Mouse (Mus musculus): ENCODE data around the gene Sf3b3. TPM values are rescaled to one million over a fixed set of nuclear protein-coding genes. Genes with fewer than 3 reads are reported as not detected.
"Not testable (repeated sequence)": the region's sequence is repeated elsewhere in the genome, so short reads cannot be mapped to it uniquely, and the experiment has no call there.

The Sf3b3 gene
- total RNA-seq (2021): 10 to 100 TPM; 13.2 to 16.1 TPM
- long read RNA-seq, experiment 1, full-length matches to known transcripts: 14 of 25 reads
- long read RNA-seq, experiment 1, partial matches to known transcripts: 4 of 25 reads
- long read RNA-seq, experiment 1, other reads (novel, unspliced or antisense): 7 of 25 reads
- long read RNA-seq, experiment 2, full-length matches to known transcripts: 24 of 35 reads
- long read RNA-seq, experiment 2, partial matches to known transcripts: 6 of 35 reads
- long read RNA-seq, experiment 2, other reads (novel, unspliced or antisense): 5 of 35 reads

DNA sequence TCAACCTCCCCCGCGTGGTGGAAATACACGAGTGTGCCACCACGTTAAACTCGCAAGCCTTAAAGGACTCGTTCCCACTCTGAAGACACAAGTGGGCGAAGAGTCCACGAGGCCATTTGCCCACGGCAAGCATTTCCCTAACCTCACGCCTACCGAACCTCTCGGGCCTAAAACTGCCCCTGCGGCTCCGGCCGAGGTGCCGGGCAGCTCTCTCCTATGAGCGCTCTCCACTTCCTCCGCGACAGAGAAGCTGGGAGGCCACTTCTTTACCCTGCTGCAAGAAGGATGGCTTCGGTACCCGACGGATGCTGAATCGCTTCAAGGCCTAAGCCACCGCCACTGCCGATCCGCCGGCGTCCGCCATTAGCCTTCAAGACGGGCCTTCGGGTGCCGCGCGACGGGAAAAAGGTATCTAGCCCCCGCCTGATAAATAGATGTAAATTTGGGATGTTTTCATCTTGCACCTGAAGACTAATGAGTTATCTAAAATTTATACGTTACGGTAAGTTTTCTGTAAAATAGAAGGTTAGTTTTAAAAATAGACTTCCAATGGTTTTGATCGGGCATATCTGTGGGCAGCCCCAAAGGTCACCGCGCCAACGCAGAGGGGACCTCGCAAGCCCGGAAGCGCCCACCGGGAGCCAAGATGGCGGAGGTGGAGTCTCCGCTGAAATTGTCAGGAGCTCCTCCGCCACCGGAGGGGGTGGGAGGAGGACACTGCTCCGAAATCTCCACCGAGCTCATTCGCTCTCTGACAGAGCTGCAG is at the start of gene Sf3b3, which contains the start of gene Cog4:
Gene Sf3b3, minus strand, starts transcription at position 383 of the 766 bp plus-strand sequence.
Gene Cog4, plus strand, starts transcription at position 196 of the 766 bp plus-strand sequence.
- peak; percentile 89 for DNase-seq (ENCODE audit: low spot score)

DNA sequence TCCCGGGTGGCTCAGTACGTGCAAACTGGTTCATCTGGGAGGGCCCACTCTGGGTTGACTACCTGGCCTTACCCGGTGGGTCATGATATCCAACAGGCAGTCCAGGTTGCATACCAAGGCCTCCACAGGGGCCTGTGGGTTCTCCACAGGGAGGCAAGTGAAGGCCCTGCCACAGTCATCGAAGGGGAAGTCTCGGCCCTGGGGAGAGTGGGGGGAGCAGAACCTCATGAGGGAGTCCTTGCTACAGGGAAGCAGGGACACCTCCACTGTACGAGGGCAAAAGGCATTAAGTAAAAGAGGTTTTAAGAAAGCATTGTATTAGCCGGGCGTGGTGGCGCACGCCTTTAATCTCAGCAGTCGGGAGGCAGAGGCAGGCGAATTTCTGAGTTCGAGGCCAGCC is 49.2 kb upstream of the Sf3b3 start:
- DNase-seq (ENCODE audit: low spot score): no peak

DNA sequence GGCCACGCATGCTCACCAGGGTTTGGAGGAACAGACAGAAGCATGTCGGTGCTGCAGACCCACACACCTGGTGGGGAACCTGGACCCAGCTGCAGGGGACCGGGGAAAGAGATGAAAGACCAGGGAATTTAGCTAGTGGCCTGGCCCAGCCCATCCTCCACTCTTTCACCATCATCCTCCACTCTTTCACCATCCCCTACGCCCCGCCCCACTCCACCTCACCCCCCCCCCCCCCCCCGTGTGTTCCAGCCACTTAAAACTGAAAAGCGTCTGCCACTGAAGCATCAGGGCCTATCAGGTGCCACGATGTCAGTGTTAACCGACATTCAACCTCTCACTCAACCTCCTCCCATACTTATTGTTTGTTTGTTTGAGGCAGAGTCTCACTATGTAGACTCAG is 48.7 kb upstream of the Sf3b3 start:
- DNase-seq (ENCODE audit: low spot score): no peak

DNA sequence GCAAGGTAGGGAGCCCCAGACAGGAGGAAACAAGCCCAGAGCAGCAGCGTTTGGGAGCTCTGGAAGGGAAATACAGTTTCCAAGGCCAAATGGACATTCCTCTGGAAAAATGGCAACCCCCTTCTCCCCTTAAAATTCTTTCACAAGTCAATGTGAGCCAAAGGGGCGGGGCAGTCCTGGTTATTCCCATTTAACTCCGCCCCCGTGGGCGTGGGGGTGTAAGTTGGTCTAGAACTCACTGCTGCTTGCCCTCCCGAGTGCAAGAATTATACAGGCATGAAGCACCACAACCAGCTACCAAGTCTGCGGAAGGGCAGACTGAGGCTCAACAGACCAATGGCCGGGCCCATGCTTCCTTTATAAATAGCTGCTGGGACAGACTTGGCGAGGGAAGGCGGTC is 48.3 kb upstream of the Sf3b3 start:
- DNase-seq (ENCODE audit: low spot score): no peak

DNA sequence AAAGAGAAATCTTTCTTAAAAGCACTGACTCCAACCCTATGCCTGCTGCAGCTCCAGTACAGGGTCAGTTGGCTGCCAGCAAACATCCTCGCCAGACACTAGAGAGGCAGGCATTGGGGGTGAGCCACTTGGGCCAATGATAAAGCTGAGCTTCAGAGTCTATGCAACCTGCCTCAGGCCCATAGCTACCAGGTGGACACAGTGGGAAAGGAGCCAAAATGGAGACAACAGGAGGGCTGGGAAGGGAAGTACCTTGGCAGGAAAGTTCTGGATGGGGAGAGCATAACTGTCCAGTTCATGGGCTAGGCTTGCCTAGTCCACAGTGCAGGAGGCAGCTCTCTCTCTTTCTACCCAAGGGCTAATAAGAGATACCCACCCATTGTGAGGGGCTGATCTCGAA is 46.3 kb upstream of the Sf3b3 start:
- no peak for DNase-seq (ENCODE audit: low spot score)

DNA sequence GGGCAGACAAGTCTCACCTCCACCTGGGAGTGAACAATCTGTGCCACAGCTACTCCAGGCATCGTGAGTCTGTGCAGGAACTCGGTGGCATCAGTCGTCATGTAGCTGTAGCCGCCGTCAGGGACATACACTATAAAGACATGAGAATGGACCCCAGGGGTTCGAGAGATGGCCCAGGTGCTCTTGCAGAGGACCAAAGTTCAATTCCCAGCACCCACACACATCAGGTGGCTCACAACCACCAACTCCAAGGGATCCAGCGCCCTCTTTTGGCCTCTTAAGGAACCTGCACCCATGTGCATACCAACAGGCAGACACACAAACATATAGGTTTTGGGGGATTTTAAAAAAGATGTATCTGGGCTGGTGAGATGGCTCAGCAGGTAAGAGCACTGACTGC is 45.5 kb upstream of the Sf3b3 start:
- no peak for DNase-seq (ENCODE audit: low spot score)

DNA sequence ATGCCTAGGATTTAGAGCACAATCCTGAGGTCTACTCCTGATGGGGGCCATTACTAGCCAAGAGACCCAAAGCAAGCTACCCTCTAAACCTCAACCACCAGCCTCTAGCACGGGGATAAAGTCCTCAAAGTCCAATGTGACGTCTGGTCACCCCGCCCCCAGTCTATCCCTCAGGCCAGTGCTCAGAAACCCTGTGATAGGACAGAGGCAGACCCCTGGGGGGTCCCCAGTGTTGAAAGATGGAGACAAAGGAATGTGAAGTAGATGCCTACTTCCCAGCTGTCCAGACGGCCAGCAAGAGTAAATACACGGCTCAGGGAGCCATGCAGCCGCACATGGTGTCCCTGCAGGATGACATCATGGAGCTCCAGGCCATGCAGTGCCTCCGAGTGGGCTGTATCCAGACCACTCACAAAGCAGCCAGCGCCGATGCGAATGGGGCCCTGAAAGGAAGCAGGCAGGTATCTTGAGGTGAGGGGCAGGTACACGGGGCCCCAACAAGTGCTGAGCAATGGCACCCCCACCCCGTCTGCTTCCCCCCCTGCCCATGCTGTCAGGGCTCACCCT is 43.4 kb upstream of the Sf3b3 start:
- no peak for DNase-seq (ENCODE audit: low spot score)

DNA sequence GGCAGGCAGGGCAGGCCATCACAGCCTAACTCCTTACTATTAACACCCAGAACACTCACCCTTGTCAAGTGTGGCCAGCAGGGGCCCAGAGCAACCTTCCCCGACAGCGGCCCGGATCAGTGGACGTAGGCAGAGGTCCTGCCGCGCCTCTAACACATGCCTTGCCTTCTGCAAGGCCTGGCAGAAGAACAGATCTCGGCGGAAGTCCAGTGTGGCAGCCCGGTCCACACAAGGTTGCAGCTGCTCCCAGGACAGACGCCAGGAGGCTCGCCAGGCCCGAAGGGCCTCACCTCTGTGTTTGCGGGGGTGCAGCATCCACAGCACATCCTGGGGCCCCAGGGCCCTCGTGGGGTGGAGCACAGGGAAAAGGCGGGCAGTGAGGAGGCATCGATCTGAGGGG is 42.3 kb upstream of the Sf3b3 start:
- DNase-seq (ENCODE audit: low spot score): peak; percentile 31

DNA sequence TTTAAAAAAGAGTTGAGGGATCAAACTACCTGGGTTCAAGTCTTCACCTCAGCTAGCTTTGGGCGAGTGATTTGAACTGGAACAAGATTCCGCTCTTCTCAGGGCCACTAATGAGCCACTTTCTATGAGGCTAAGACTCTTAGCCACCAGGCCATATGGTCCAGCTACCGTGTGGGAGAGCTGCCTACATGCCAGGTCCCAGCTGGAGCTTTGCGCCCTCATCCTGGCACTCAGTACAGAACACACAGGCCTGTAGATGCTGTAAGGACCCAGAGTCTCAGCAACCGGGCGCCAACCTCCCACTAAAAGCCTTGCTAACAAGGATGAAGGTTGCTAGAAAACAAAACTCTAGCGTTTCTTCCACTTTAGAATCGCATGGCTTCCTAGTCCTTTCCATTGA is 41.9 kb upstream of the Sf3b3 start:
- DNase-seq (ENCODE audit: low spot score): no peak

DNA sequence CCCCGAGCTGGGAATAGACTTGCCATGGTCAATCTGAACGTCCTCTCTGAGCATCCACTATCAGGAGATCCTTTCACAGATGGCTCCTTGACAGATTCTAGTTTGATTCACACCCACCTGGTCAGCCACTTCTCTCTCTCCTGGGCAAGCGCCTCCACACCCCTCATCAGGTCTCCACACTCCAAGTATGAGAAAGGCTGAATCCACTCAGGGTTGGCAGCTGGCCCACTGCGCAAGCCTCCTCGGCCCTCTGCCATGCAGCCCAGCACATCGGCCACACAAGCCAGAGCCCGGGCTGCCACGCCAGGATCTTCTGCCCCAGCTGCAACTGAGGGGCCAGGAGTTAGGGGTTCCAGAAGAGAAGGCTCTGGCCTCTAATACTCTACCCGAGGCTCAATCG is 41.0 kb upstream of the Sf3b3 start:
- no peak for DNase-seq (ENCODE audit: low spot score)

DNA sequence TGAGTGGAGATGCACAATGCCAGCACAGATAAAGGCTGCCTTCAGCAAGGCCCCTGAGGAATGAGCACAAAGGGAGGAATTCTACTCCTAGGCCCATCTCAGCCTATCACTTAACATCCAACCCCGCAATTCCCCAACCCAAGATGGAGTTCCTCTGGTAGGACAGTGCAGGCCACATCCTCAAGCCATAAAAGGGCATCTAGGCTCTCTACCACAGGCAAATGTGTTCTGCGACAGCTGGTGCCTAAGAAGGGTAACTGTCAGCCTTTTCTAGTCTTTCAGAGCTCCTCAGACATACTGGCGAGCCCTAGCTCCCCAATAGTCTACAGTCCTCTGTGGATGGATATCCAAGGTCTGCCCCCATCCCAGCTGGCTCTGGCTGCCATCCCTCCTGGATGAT is 40.0 kb upstream of the Sf3b3 start:
- no peak for DNase-seq (ENCODE audit: low spot score)

DNA sequence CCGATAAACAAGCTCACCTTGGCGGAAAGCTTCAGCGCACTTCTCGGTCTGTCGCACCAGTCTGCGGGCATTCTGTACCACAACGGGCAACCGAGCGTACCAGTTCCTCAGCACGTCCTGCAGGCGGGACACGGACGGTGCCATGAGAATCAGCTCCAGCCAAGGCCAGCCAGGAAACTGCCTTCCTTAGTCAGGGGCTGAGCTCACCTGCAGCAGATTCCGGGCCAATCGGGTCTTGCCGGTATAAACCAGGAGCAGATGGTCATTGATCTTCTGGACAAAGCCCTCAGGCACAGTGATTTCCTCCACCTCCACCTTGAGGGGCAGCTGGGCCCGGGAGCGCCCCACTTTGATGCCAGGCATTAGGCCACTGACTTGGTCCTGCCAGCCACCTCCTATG is 37.2 kb upstream of the Sf3b3 start:
- DNase-seq (ENCODE audit: low spot score): no peak

DNA sequence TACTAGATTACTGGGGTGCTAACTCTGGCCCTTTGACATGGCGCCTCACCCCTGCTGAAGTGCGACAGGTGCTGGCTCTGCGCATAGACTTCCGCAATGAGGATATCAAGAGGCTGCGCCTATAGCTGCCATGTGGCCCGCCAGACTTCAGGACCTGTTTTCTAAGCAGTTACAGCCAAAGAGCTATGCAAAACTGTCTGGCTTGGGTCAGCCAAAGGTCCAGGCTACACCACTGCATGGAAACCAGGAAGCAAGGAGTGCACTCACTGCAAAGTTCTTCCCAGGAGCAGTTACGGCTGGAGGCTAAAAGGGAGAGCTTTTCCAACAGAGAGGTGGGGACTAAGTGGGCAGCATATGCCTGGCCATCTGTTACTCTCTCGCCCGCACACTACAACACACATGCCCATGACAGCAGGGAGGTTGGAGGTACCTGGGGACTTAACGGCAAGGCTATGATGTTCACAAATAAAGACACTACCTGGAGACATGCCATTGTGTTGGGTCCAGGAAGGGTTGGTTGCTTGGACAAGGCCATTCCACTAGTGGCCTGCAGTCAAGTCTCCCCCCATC is 35.2 kb upstream of the Sf3b3 start:
- DNase-seq (ENCODE audit: low spot score): no peak

DNA sequence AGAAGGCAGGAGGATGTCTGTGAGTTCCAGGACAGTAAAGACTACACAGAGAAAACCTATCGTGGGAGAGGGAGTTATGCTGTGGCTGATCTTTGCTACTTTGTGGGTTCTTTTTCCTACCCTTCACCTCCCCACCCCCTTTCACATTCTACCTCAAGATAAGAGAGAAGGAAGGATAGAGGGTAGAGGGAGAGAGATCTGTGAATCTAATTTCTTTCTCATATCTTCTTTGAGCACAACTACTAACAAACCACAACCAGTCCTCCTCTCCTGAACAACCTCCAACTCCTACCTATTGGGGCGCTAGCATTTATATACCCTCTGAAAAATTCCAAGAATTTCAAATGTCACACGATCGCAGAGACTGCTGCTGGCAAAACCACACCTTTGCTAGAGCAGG is 31.3 kb upstream of the Sf3b3 start:
- no peak for DNase-seq (ENCODE audit: low spot score)

DNA sequence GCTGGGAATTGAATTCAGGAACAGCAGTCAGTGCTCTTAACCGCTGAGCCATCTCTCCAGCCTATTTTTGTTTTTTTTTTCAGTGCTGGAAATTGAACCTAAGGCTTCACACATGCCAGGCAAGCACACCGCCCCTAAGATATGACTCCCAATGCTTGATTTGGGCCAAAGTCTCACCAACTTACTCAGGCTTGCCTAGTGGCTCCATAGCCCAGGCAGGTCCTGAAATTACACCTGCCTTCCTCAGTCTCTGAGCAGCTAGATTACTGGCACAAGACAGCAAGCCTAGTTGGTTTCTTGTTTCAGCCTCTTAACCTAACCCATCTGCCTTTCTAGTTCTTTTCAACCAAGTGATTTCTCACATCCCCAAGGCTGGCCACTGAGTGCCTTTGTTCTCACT is 23.9 kb upstream of the Sf3b3 start:
- peak; percentile 52 for DNase-seq (ENCODE audit: low spot score)

DNA sequence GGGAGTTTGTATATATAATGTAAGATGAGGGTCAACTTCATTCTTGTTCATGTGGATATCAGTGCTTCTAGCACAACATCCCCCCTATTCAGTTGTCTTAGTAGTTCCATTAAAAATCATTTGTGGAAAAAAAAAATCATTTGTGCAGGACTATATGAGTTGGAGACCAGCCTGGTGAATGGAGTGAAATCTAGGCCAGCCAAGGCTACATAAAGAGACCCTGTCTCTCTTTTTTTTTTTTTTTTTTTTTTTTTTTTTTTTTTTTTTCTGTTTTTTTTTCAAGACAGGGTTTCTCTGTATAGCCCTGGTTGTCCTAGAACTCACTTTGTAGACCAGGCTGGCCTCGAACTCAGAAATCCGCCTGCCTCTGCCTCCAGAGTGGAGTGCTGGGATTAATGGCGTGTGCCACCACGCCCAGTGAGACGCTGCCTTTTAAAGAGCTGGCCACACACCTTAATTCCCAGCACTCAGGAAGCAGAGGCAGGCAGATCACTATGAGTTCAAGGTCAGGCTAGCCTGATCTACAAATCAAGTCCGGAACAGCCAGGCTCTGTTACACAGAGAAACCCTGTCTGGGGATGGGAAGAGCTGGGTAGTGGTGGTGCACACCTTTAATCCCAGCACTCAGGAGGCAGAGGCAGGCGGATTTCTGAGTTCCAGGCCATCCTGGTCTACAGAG is 14.9 kb upstream of the Sf3b3 start:
- DNase-seq (ENCODE audit: low spot score): not testable (repeated sequence)

DNA sequence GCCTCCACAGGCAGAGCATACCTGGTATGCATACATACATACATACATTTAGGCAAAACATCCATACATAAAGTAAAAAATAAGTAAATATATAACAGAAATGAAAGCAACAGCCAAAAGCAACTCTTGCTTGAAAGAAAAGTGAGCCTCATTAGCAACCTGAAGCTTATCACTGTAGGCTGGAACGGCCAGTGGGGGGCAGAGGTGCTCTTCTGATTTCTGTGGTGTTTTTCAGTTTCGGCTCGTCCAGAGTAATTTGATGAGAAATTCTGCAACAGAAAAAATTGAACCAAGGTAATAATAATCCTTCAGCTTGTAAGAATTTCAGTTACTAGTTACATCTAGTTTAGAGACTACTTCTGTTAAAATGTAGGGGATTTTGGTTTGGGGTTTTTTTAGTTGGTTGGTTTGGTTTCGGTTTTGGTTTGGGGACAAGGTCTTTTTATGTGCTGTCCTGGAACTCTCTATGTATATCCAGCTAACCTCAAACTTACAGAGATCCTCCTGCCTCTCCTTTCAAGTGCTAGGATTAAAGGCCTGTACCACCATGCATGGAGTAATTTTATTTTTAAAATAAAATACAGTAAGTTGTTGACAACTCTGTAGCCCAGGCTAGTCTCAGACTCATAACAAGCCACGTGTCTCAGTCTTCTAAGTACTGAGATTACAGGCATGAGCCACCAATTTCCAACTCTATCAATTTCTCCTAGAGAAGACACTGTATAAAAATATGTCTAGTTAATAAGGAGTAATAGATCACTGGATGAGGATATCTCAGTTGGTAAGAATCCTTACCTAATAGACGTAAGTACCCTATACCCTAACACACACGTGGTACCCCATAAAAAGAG is 13.3 kb upstream of the Sf3b3 start:
- no peak for DNase-seq (ENCODE audit: low spot score)

DNA sequence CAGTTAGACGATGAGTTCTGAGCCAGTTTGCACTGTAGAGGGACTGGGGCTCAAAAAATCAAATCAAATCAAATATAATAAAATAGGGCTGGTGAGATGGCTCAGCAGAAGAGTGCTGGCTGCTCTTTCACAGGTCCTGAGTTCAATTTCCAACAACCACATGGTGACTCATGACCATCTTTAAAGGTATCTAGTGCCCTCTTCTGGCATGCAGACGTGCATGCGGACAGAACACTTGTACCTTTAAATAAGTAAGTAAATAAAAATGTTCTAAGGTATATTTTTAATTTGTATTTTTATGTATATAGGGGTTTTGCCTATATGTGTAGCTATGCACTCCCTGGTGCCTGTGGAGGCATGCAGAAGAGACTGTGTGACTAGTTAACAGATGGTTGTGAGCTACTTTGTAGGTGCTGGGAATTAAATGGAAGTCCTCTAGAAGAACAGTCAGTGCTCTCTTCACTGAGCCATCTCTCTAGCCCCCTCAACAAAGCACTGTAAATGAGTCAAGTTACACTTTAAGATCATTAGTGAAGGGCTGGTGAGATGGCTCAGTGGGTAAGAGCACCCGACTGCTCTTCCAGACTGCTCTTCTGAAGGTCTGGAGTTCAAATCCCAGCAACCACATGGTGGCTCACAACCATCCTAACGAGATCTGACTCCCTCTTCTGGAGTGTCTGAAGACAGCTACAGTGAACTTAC is 10.3 kb upstream of the Sf3b3 start:
- no peak for DNase-seq (ENCODE audit: low spot score)

DNA sequence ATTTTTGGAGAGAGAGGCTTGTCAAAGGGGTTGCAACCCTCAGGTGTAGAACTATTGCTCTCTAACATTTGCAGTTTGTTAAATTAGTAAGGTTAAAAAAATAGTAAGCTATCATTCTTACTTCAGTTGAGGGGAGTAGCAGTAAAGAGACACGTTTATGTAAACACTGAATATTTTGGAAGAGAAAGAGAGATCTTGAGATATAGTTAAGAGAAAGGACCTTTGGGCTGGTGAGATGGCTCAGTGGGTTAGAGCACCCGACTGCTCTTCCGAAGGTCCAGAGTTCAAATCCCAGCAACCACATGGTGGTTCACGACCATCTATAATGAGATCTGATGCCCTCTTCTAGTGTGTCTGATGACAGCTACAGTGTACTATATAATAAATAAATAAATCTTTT is 9.5 kb upstream of the Sf3b3 start:
- not testable (repeated sequence) for DNase-seq (ENCODE audit: low spot score)

DNA sequence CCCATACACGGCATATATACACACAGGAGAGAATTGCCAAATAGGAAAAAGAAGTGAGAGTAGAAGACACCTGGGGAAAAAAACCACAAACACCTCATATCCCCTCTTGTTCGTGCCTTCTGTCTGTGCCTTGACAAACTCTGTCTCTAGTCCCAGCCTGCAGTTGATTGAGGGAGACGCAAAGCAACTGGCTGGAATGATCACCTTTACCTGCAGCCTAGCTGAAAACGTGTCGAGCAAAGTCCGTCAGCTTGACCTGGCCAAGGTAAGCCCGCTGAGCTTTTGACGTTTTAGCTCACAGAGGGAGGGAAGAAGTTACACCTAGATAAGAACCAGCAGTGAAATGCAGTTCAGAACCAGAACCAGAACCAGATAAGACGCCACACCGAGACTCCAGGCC is 4.6 kb upstream of the Sf3b3 start:
- no peak for DNase-seq (ENCODE audit: low spot score)

Measured in gastrocnemius, adult 18-20 months (tissue).